Mouse (Mus musculus) testis, adult 2 months (tissue): Measurements from ENCODE around the gene Reln. TPM values are rescaled to one million over a fixed set of nuclear protein-coding genes. Genes with fewer than 3 reads are reported as not detected.

Experiments used
- H3K27ac ChIP-seq: fragments of 200-500 bp; 2 replicates; pipeline ENCODE4 v1.5.1; 2012; ENCODE audit warnings: low read depth, low read length; ENCODE audit not compliant: control insufficient read depth, insufficient read depth
- H3K27me3 ChIP-seq: fragments of 200-500 bp; 2 replicates; pipeline ENCODE4 v1.6.1; 2012; ENCODE audit warnings: mild to moderate bottlenecking, low read length, moderate library complexity; ENCODE audit not compliant: control insufficient read depth, insufficient read depth
- H3K36me3 ChIP-seq: fragments of 200-500 bp; 2 replicates; pipeline ENCODE4 v1.6.1; 2012; ENCODE audit warnings: mild to moderate bottlenecking, low read length; ENCODE audit not compliant: control insufficient read depth, insufficient read depth
- H3K4me1 ChIP-seq: fragments of 200-500 bp; 2 replicates; pipeline ENCODE4 v1.6.1; 2012; ENCODE audit warnings: low read length; ENCODE audit not compliant: control insufficient read depth, insufficient read depth
- H3K4me3 ChIP-seq: fragments of 200-500 bp; 2 replicates; pipeline ENCODE4 v1.5.1; 2012; ENCODE audit warnings: low read depth, mild to moderate bottlenecking, low read length, moderate library complexity, mixed read lengths; ENCODE audit not compliant: control insufficient read depth
- CTCF ChIP-seq: fragments of 200-500 bp; IDR thresholded peaks from 2 replicates; pipeline ENCODE4 v1.5.1; 2012; ENCODE audit warnings: low read depth, mild to moderate bottlenecking, inconsistent platforms, low read length, moderate library complexity; ENCODE audit not compliant: control insufficient read depth, insufficient read depth, insufficient replicate concordance
- POLR2A ChIP-seq: fragments of 200-500 bp; IDR thresholded peaks from 2 replicates; pipeline ENCODE4 v1.6.1; 2012; ENCODE audit warnings: low read depth, mild to moderate bottlenecking, inconsistent platforms, low read length, moderate library complexity; ENCODE audit not compliant: control insufficient read depth
- polyA plus RNA-seq: library from polyadenylated mRNA; depleted of rRNA; stranded (reverse); fragments of >200 nt; gene quantifications from 2 replicates; pipeline ENCODE4 v1.2.3, GENCODE M21; 2012

Reln gene
- polyA plus RNA-seq, 1 experiment: 11.5 TPM

DNA sequence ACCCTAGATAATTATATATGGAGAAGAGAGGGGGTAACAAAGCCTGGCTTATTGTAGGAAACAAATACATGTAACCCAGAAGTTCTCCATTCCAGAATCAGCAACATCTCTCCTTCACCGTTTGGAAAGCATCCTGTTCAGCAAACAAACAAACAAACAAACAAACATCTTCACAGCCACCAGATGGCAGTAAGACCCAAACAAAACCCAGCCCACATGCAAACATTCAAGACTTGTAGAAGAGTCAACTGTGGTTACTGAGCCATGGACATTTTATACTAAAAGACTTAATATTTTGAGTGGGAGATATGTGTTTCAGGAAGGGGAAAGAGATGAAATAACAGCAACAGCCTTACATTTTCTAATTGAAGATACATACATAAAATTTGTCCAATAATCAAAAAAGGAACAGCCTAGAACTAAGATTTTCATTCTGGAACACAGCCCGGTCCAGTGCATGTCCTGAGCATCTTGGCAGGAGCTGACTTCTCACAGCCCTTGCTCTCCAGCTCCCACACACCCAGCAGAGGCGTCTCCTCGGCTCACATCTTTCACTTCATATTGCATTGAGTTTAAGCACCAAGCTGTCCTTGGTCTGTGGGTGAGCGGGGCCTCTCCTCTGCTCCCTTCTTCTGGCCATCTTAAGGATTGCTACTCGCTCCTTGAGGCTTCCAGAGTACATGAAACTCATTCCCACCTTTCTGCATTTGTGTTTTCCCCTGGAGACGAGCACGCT is 411.0 kb downstream of the Reln start:
- H3K4me3 ChIP-seq: no peak overlapping the region
- H3K27ac ChIP-seq: no peak overlapping the region
- no peaks in the 10 kb centered on the region for H3K36me3 ChIP-seq
- H3K4me1 ChIP-seq: no peaks in the 10 kb centered on the region
- H3K27me3 ChIP-seq: no peaks in the 10 kb centered on the region
- TF ChIP-seq POLR2A (no peak), CTCF (no peak)

DNA sequence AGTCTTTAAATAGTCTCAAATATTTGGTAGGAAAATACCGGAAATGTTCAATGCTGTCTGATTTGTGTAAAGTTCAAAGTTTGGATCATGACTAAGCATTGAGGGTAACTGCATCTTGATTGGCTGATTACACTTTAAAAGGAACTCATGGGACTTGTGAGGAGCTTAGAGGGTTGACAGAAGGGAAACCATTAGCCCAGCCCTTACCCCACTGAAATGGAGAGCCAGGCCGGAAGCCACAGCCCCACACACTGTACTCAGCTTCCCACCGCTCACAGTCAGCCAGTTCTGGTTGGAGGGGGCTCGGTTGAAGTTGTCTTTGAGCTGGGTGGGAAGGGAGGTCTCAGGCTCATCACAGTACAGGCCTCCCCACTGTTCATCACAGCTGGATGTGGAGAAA is 413.4 kb downstream of the Reln start:
- Histone ChIP-seq H3K27me3 (no peaks in the 10 kb centered on the region), H3K4me1 (no peaks in the 10 kb centered on the region), H3K27ac (no peak overlapping the region), H3K4me3 (no peak overlapping the region), H3K36me3 (no peaks in the 10 kb centered on the region)
- no peak for TF ChIP-seq POLR2A
- TF ChIP-seq CTCF: no peak

DNA sequence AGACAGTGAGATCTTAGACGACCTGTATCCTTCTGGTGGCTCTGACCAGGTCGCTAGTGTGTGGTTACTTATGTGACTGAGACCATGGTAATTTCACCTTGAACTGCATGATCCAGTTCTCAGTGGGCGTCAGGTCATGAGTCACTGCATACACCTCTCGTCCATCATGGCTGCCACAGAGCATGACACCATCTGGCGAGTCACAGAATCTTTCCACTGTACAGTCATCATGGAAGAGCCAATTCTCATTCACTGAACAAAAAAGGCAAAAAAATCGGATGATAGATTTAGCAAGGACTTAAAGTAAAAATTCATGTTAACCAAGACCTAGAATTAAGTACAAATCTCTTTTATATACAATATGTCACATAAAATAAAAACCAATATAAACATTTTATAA is 424.2 kb downstream of the Reln start:
- H3K36me3 ChIP-seq: no peaks in the 10 kb centered on the region
- no peak overlapping the region for H3K27ac ChIP-seq
- H3K27me3 ChIP-seq: no peaks in the 10 kb centered on the region
- H3K4me3 ChIP-seq: no peak overlapping the region
- no peaks in the 10 kb centered on the region for H3K4me1 ChIP-seq
- no peak for TF ChIP-seq POLR2A

DNA sequence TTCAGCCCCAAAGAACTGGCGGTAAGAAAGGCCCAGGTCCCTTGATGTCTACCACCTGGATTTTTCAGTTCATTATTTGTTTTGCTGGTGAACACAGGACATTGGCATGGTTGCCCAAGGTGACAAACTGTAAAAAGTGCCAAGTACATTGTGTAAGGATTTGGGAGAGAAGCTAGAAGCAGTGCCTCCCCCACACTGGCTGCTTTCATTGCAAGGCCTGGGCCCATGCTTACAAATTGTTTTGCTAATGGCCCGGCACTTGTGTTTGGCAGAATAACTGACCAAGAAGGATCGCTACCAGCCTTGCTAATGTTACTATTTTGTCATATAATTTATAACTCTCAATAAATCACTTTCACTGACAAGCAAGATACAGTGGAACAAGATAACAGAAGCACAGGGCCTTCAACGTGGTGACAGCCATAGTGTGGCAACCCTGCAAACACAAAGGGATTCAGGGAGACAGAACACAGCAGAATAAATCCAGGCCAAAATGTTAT is 425.2 kb downstream of the Reln start:
- Histone ChIP-seq H3K27ac (no peak overlapping the region), H3K4me1 (no peaks in the 10 kb centered on the region), H3K4me3 (no peak overlapping the region), H3K27me3 (no peaks in the 10 kb centered on the region), H3K36me3 (no peaks in the 10 kb centered on the region)
- no peak for TF ChIP-seq CTCF
- TF ChIP-seq POLR2A: no peak

DNA sequence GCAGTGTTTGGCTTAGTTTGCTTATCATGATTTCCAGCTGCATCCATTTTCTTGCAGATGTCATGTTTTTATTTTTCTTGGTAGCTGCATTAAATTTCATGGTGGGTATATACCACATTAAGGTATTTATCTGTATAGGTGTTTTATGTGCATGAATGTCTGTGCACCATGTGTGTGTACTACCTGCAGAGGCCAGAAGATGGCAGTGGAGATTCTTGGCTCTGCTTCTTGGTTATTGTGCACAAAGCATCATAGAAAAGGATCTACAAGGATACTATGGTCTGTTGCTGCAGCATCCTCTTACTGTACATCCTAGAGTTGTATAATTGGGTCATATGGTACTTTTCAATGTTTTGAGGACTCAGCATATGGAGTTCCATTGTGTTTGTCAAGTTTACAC is 428.5 kb downstream of the Reln start:
- H3K27me3 ChIP-seq: no peaks in the 10 kb centered on the region
- TF ChIP-seq POLR2A (no peak), CTCF (no peak)
- H3K36me3 ChIP-seq: no peaks in the 10 kb centered on the region

DNA sequence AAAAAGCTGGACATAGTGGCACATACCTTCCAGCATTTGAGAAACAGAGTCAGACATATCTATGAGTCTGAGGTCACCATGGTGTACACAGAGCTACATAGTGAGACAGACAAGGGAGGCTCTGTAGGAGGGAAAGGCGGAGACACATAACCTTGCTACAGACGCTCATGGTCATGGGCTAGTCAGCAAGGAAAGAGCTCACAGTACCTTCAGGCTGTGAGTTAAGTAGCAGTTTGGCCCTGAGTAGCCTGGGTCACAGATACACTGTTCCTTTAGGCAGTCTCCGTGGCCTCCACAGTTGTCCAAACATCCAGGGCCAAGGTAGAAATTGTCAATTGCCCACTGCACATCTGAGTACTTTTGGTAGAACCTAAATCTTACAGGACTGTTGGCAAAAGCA is 429.7 kb downstream of the Reln start:
- H3K36me3 ChIP-seq: no peaks in the 10 kb centered on the region
- peaks cover 6% of the 10 kb centered on the region for H3K4me1 ChIP-seq
- no peak overlapping the region for H3K4me3 ChIP-seq
- TF ChIP-seq CTCF: no peak
- no peak for TF ChIP-seq POLR2A
- no peak overlapping the region for H3K27ac ChIP-seq
- no peaks in the 10 kb centered on the region for H3K27me3 ChIP-seq

More for the DNA sequence above, 428.5 kb downstream of the Reln start:
- Histone ChIP-seq H3K27ac (no peak overlapping the region), H3K4me3 (no peak overlapping the region), H3K4me1 (peaks cover under 1% of the 10 kb centered on the region; the same call in 1 of the 2 replicates)

DNA sequence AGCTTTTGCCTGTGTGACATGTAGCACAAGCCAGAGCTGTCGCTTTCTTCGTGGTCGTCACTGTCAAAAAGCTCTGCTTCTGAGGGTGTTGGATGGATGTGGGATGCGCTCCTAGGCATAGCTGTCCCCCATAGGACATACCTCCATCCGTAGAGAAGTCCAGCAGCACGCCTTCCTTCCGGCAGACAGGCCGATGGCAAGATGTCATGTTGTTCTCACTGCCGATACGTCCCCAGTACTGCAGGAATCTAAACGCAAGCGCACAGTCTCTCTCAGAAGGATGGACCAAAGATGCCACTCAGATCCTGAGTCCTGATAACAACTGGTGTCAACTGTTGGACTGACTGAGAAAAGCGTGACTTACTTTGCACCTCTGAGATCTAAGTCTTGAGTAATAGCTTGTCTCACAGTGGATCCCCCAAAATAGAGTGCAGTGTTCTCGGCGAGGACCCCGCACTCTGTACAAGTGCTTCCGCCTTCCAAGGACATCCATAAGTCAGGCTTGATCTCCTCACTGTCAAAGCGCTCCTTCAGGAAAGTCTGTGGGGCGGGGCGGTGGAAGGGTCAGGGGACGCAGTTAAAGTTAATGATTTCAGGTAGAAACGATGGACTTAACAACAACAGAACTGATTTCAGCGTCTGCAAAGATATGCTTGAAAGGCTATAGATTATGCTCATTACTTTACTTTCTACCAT is 431.5 kb downstream of the Reln start:
- Histone ChIP-seq H3K4me3 (no peak overlapping the region), H3K27me3 (no peaks in the 10 kb centered on the region)
- TF ChIP-seq CTCF (no peak), POLR2A (no peak)

More for the DNA sequence above, 431.5 kb downstream of the Reln start:
- Histone ChIP-seq H3K27ac (no peak overlapping the region), H3K4me1 (peaks cover 9% of the 10 kb centered on the region), H3K36me3 (no peaks in the 10 kb centered on the region)
